Mouse (Mus musculus): ENCODE data around the gene Kpna6.

DNA sequence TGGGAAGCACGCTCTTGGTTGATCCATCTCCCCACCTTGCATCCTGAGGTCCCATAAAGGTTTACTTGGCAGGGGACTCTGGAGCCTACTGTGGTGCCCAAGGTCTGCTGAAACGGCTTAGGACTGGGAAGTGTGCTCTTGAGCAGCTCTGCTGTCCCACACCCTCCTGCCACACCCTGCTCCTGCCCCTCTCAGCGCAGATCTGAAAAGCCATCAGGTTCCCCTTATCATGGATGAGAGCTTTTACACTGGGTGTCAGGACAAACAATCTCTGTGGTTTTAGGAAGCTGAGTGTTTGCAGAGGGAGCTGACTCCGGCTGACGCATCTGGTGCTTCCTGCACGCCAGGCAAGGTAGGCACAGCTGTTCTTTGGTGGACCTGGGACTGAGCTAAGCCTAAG, 38.7 kb downstream of the Kpna6 start:
- no peak for TF ChIP-seq POLR2A (IDR thresholded peaks at IDR 0.05; ENCODE audit: extremely low read depth, insufficient read depth, low read length)
- no peak for TF ChIP-seq CTCF (IDR thresholded peaks at IDR 0.05; ENCODE audit: low read depth, low read length)

All from liver, adult 2 months (tissue).